Mouse (Mus musculus) heart, adult 2 months (tissue): ENCODE data around the gene Pex5.

Source experiments
- CTCF ChIP-seq: fragments of 200-600 bp; IDR thresholded peaks from 2 replicates; pipeline ENCODE4 v1.8.1; 2022; ENCODE audit warnings: antibody characterized with exemption, mild to moderate bottlenecking, moderate library complexity
- EP300 ChIP-seq: fragments of 200-500 bp; IDR thresholded peaks from 2 replicates; pipeline ENCODE4 v1.6.1; 2011; ENCODE audit warnings: low read depth, low read length, control low read depth; ENCODE audit not compliant: insufficient read depth
- POLR2A ChIP-seq: fragments of 200-500 bp; IDR thresholded peaks from 2 replicates; pipeline ENCODE4 v1.6.1; 2011; ENCODE audit warnings: mild to moderate bottlenecking, low read depth, low read length, control low read depth; ENCODE audit not compliant: insufficient read depth

DNA sequence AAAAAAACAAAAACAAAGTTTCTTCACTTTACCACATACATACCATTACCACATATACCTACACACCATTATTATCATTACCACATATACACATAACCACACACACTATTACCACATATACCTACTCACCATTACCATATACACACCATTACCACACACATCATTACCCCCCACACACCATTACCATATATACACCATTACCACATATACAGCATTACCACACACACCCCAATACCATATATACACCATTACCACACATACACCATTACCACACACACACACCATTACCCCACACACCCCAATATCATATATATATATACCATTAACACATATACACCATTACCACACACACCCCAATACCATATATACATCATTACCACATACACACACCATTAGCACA, 7.7 kb downstream of the Pex5 start:
- TF ChIP-seq CTCF (no peak), EP300 (no peak), POLR2A (no peak)
